Mouse (Mus musculus): ENCODE measurements around the gene Mylk. TPM values are rescaled to one million over a fixed set of nuclear protein-coding genes. Genes with fewer than 3 reads are reported as not detected.

Mylk gene
- polyA plus RNA-seq, 1 experiment from 2014 or later = 3.0 TPM

- Histone ChIP-seq H3K4me1 (peaks cover 70% of the 10 kb centered on the region), H3K36me3 (replicated peaks) (no peaks in the 10 kb centered on the region), H3K4me3 (no peak overlapping the region), H3K27ac (replicated peaks) (peak overlapping the region; percentile 75), H3K9me3 (no peaks in the 10 kb centered on the region), H3K27me3 (replicated peaks; ENCODE audit: low read depth, poor library complexity, severe bottlenecking) (0 out of 2 replicates have a peak, but pooled peaks cover 4% of the 10 kb centered on the region)
- 89% methylated on average over 2 of the region's 2 CpGs for WGBS
- DNase-seq (ENCODE audit: low spot score) = no peak
Measured at GRCm38 (mm10) chr16:34938248-34938647, 193.2 kb downstream of the Mylk start.

- Histone ChIP-seq H3K36me3 (replicated peaks) (no peaks in the 10 kb centered on the region), H3K4me1 (peaks cover 64% of the 10 kb centered on the region)
- DNase-seq (ENCODE audit: low spot score) = no peak
Measured at GRCm38 (mm10) chr16:34939951-34940350, 194.9 kb downstream of the Mylk start.

GRCm38 (mm10) chr16:34940363-34940762, 195.4 kb downstream of the Mylk start:
- H3K27ac ChIP-seq (replicated peaks) = peak overlapping the region; percentile 46; the same call in 1 of the 2 replicates
- peaks cover 60% of the 10 kb centered on the region for H3K4me1 ChIP-seq
- no peak overlapping the region for H3K4me3 ChIP-seq
- H3K9me3 ChIP-seq = no peaks in the 10 kb centered on the region
- H3K27me3 ChIP-seq (replicated peaks; ENCODE audit: low read depth, poor library complexity, severe bottlenecking) = no peaks in the 10 kb centered on the region
- no peak for DNase-seq (ENCODE audit: low spot score)
- 77% methylated on average over 5 of the region's 5 CpGs for WGBS
- no peaks in the 10 kb centered on the region for H3K36me3 ChIP-seq (replicated peaks)

More at GRCm38 (mm10) chr16:34939951-34940350, 194.9 kb downstream of the Mylk start:
- no peaks in the 10 kb centered on the region for H3K9me3 ChIP-seq
- no peak overlapping the region for H3K4me3 ChIP-seq
- 82% methylated on average over 5 of the region's 5 CpGs for WGBS
- H3K27ac ChIP-seq (replicated peaks) = peak overlapping the region; percentile 46; the same call in 1 of the 2 replicates
- H3K27me3 ChIP-seq (replicated peaks; ENCODE audit: low read depth, poor library complexity, severe bottlenecking) = no peaks in the 10 kb centered on the region

GRCm38 (mm10) chr16:34941915-34942314, 196.9 kb downstream of the Mylk start:
- no peak for DNase-seq (ENCODE audit: low spot score)
- Histone ChIP-seq H3K4me3 (no peak overlapping the region), H3K9me3 (no peaks in the 10 kb centered on the region), H3K27me3 (replicated peaks; ENCODE audit: low read depth, poor library complexity, severe bottlenecking) (no peaks in the 10 kb centered on the region), H3K4me1 (peaks cover 49% of the 10 kb centered on the region), H3K36me3 (replicated peaks) (no peaks in the 10 kb centered on the region), H3K27ac (replicated peaks) (no peak overlapping the region)
- WGBS = 57% methylated on average over 3 of the region's 3 CpGs

- no peak overlapping the region for H3K4me3 ChIP-seq
- no peaks in the 10 kb centered on the region for H3K36me3 ChIP-seq (replicated peaks)
- 89% methylated on average over 3 of the region's 3 CpGs for WGBS
- H3K4me1 ChIP-seq = peaks cover 18% of the 10 kb centered on the region
- no peak for DNase-seq (ENCODE audit: low spot score)
- no peak overlapping the region for H3K27ac ChIP-seq (replicated peaks)
- H3K9me3 ChIP-seq = no peaks in the 10 kb centered on the region
- no peaks in the 10 kb centered on the region for H3K27me3 ChIP-seq (replicated peaks; ENCODE audit: low read depth, poor library complexity, severe bottlenecking)
Measured at GRCm38 (mm10) chr16:34946301-34946700, 201.3 kb downstream of the Mylk start.

- 0 out of 2 replicates have a peak, but pooled peaks cover 4% of the 10 kb centered on the region for H3K4me1 ChIP-seq
- no peak overlapping the region for H3K4me3 ChIP-seq
- H3K9me3 ChIP-seq = peaks cover 6% of the 10 kb centered on the region; the same call in 1 of the 2 replicates
- 88% methylated on average over 9 of the region's 9 CpGs for WGBS
- H3K27ac ChIP-seq (replicated peaks) = no peak overlapping the region
- H3K27me3 ChIP-seq (replicated peaks; ENCODE audit: low read depth, poor library complexity, severe bottlenecking) = no peaks in the 10 kb centered on the region
- no peak for DNase-seq (ENCODE audit: low spot score)
- H3K36me3 ChIP-seq (replicated peaks) = peaks cover 6% of the 10 kb centered on the region; the same call in 1 of the 2 replicates
Measured at GRCm38 (mm10) chr16:34950935-34951334, 205.9 kb downstream of the Mylk start.

GRCm38 (mm10) chr16:34952254-34952653, 207.2 kb downstream of the Mylk start:
- no peak for DNase-seq (ENCODE audit: low spot score)
- peaks cover 7% of the 10 kb centered on the region for H3K4me1 ChIP-seq
- peaks cover 7% of the 10 kb centered on the region; the same call in 1 of the 2 replicates for H3K27me3 ChIP-seq (replicated peaks; ENCODE audit: low read depth, poor library complexity, severe bottlenecking)
- H3K4me3 ChIP-seq = no peak overlapping the region
- H3K27ac ChIP-seq (replicated peaks) = no peak overlapping the region
- peaks cover 6% of the 10 kb centered on the region; the same call in 1 of the 2 replicates for H3K9me3 ChIP-seq
- H3K36me3 ChIP-seq (replicated peaks) = peaks cover 6% of the 10 kb centered on the region; the same call in 1 of the 2 replicates
- WGBS = 76% methylated on average over 5 of the region's 5 CpGs

- Histone ChIP-seq H3K27me3 (replicated peaks; ENCODE audit: low read depth, poor library complexity, severe bottlenecking) (peaks cover 7% of the 10 kb centered on the region; the same call in 1 of the 2 replicates), H3K9me3 (peaks cover 6% of the 10 kb centered on the region; the same call in 1 of the 2 replicates), H3K4me3 (no peak overlapping the region), H3K36me3 (replicated peaks) (peaks cover 6% of the 10 kb centered on the region; the same call in 1 of the 2 replicates), H3K27ac (replicated peaks) (no peak overlapping the region), H3K4me1 (peaks cover 11% of the 10 kb centered on the region)
- DNase-seq (ENCODE audit: low spot score) = no peak
- WGBS = 78% methylated on average over 3 of the region's 3 CpGs
Measured at GRCm38 (mm10) chr16:34952798-34953197, 207.8 kb downstream of the Mylk start.

GRCm38 (mm10) chr16:34953501-34953900, 208.5 kb downstream of the Mylk start:
- 97% methylated on average over 10 of the region's 10 CpGs for WGBS
- H3K36me3 ChIP-seq (replicated peaks) = peaks cover 6% of the 10 kb centered on the region; the same call in 1 of the 2 replicates
- no peak for DNase-seq (ENCODE audit: low spot score)
- H3K9me3 ChIP-seq = peaks cover 6% of the 10 kb centered on the region; the same call in 1 of the 2 replicates
- peaks cover 10% of the 10 kb centered on the region; the same call in 1 of the 2 replicates for H3K27me3 ChIP-seq (replicated peaks; ENCODE audit: low read depth, poor library complexity, severe bottlenecking)
- H3K4me3 ChIP-seq = no peak overlapping the region
- no peak overlapping the region for H3K27ac ChIP-seq (replicated peaks)
- H3K4me1 ChIP-seq = peaks cover 18% of the 10 kb centered on the region

- peaks cover 6% of the 10 kb centered on the region; the same call in 1 of the 2 replicates for H3K9me3 ChIP-seq
- WGBS = 73% methylated on average over 8 of the region's 8 CpGs
- H3K36me3 ChIP-seq (replicated peaks) = peaks cover 6% of the 10 kb centered on the region; the same call in 1 of the 2 replicates
- no peak overlapping the region; the same call in 1 of the 2 replicates for H3K27ac ChIP-seq (replicated peaks)
- H3K4me3 ChIP-seq = no peak overlapping the region
- no peak for DNase-seq (ENCODE audit: low spot score)
- H3K27me3 ChIP-seq (replicated peaks; ENCODE audit: low read depth, poor library complexity, severe bottlenecking) = peaks cover 14% of the 10 kb centered on the region; the same call in 1 of the 2 replicates
- H3K4me1 ChIP-seq = peaks cover 47% of the 10 kb centered on the region
Measured at GRCm38 (mm10) chr16:34957487-34958230, 212.6 kb downstream of the Mylk start.

GRCm38 (mm10) chr16:34958667-34959066, 213.7 kb downstream of the Mylk start:
- peaks cover 14% of the 10 kb centered on the region; the same call in 1 of the 2 replicates for H3K27me3 ChIP-seq (replicated peaks; ENCODE audit: low read depth, poor library complexity, severe bottlenecking)
- H3K27ac ChIP-seq (replicated peaks) = 0 out of 2 replicates have a peak overlapping the region, but pooled peaks have one; percentile 24
- 60% methylated on average over 9 of the region's 9 CpGs for WGBS
- H3K36me3 ChIP-seq (replicated peaks) = peaks cover 6% of the 10 kb centered on the region; the same call in 1 of the 2 replicates
- H3K4me1 ChIP-seq = peaks cover 51% of the 10 kb centered on the region
- peaks cover 6% of the 10 kb centered on the region; the same call in 1 of the 2 replicates for H3K9me3 ChIP-seq
- H3K4me3 ChIP-seq = no peak overlapping the region
- no peak for DNase-seq (ENCODE audit: low spot score)

GRCm38 (mm10) chr16:34959261-34959660, 214.3 kb downstream of the Mylk start:
- Histone ChIP-seq H3K9me3 (peaks cover 6% of the 10 kb centered on the region; the same call in 1 of the 2 replicates), H3K36me3 (replicated peaks) (peaks cover 6% of the 10 kb centered on the region; the same call in 1 of the 2 replicates), H3K4me1 (peaks cover 51% of the 10 kb centered on the region), H3K4me3 (no peak overlapping the region), H3K27me3 (replicated peaks; ENCODE audit: low read depth, poor library complexity, severe bottlenecking) (peaks cover 14% of the 10 kb centered on the region; the same call in 1 of the 2 replicates), H3K27ac (replicated peaks) (no peak overlapping the region)
- 77% methylated on average over 5 of the region's 5 CpGs for WGBS
- no peak for DNase-seq (ENCODE audit: low spot score)

Data from embryonic facial prominence, embryonic 10.5 days (tissue).